Mouse (Mus musculus): ENCODE results near the gene Rapgef3. TPM values are rescaled to one million over a fixed set of nuclear protein-coding genes. Genes with fewer than 3 reads are reported as not detected.

Gene Rapgef3
- total and polyA plus RNA-seq, 3 experiments, result 6.6 to 7.4 TPM; not detected in 1

- Histone ChIP-seq H3K9me3 (replicated peaks; ENCODE audit: insufficient read depth, low read length) (no peaks in the 10 kb centered on the region), H3K9ac (ENCODE audit: control insufficient read depth, low read depth, low read length, poor library complexity, severe bottlenecking) (no peak overlapping the region), H3K36me3 (ENCODE audit: control insufficient read depth in 1 of 2, insufficient read depth in 2 of 2, low read length in 2 of 2) (no peaks in the 10 kb centered on the region), H3K4me1 (ENCODE audit: control insufficient read depth in 1 of 2, insufficient read depth in 2 of 2, low read length in 2 of 2) (no peaks in the 10 kb centered on the region), H3K79me2 (ENCODE audit: control insufficient read depth, insufficient read depth, low read length, poor library complexity) (no peaks in the 10 kb centered on the region), H3K27me3 (ENCODE audit: control insufficient read depth in 1 of 2, insufficient read depth in 2 of 2, low read length in 2 of 2) (peaks cover 41 to 65% of the 10 kb centered on the region in 2 experiments), H3K4me3 (ENCODE audit: control insufficient read depth in 1 of 2, insufficient read depth in 1 of 2, low read depth in 2 of 2, low read length in 2 of 2) (no peak overlapping the region), H3K27ac (ENCODE audit: control insufficient read depth, low read depth, low read length) (no peak overlapping the region)
- TF ChIP-seq TCF12 (IDR thresholded peaks at IDR 0.05; ENCODE audit: low read depth, low read length) (no peak), TBP (IDR thresholded peaks at IDR 0.05; ENCODE audit: low read depth, low read length) (no peak), POLR2A (IDR thresholded peaks at IDR 0.05; ENCODE audit: control insufficient read depth in 1 of 2, insufficient read depth in 1 of 2, low read depth in 1 of 2, low read length in 2 of 2, poor library complexity in 1 of 2) (no peak), MYB (IDR thresholded peaks at IDR 0.05; ENCODE audit: low read depth, low read length) (no peak), TAL1 (IDR thresholded peaks at IDR 0.05; ENCODE audit: low read length) (no peak), RAD21 (IDR thresholded peaks at IDR 0.05; ENCODE audit: low read depth, low read length) (no peak), ZNF384 (IDR thresholded peaks at IDR 0.05; ENCODE audit: low read depth, low read length) (no peak), GABPA (IDR thresholded peaks at IDR 0.05; ENCODE audit: low read depth, low read length) (no peak), MEF2A (IDR thresholded peaks at IDR 0.05; ENCODE audit: extremely low read depth, insufficient replicate concordance, low read depth, low read length, poor library complexity, severe bottlenecking) (no peak), ZC3H11A (IDR thresholded peaks at IDR 0.05; ENCODE audit: low read depth, low read length) (no peak), POLR2AphosphoS5 (IDR thresholded peaks at IDR 0.05; ENCODE audit: borderline replicate concordance, low read depth, low read length) (no peak), E2F4 (IDR thresholded peaks at IDR 0.05; ENCODE audit: borderline replicate concordance, low read depth, low read length) (no peak), ZMIZ1 (IDR thresholded peaks at IDR 0.05; ENCODE audit: low read depth, low read length) (no peak), POLR2AphosphoS2 (IDR thresholded peaks at IDR 0.05; ENCODE audit: low read length) (no peak), UBTF (IDR thresholded peaks at IDR 0.05; ENCODE audit: borderline replicate concordance, insufficient read depth, low read depth, low read length) (no peak), MAFK (IDR thresholded peaks at IDR 0.05; ENCODE audit: borderline replicate concordance, low read depth, low read length) (no peak), CTCF (IDR thresholded peaks at IDR 0.05 in 2 of 3, conservative IDR thresholded peaks at IDR 0.05 in 1 of 3; ENCODE audit: control insufficient read depth in 1 of 3, insufficient read depth in 1 of 3, low read depth in 2 of 3, low read length in 3 of 3, poor library complexity in 1 of 3, severe bottlenecking in 1 of 3) (no peak)
- no peak for DNase-seq (ENCODE audit: low read depth, low spot score)
These were observed 40.7 kb downstream of the Rapgef3 start for GRCm38 (mm10) chr15:97727048-97727447.

GRCm38 (mm10) chr15:97726310-97726709 is 41.5 kb downstream of the Rapgef3 start:
- Histone ChIP-seq H3K79me2 (ENCODE audit: control insufficient read depth, insufficient read depth, low read length, poor library complexity) (no peaks in the 10 kb centered on the region), H3K27ac (ENCODE audit: control insufficient read depth, low read depth, low read length) (no peak overlapping the region), H3K36me3 (ENCODE audit: control insufficient read depth in 1 of 2, insufficient read depth in 2 of 2, low read length in 2 of 2) (no peaks in the 10 kb centered on the region), H3K9ac (ENCODE audit: control insufficient read depth, low read depth, low read length, poor library complexity, severe bottlenecking) (no peak overlapping the region), H3K4me3 (ENCODE audit: control insufficient read depth in 1 of 2, insufficient read depth in 1 of 2, low read depth in 2 of 2, low read length in 2 of 2) (no peak overlapping the region), H3K9me3 (replicated peaks; ENCODE audit: insufficient read depth, low read length) (no peaks in the 10 kb centered on the region), H3K4me1 (ENCODE audit: control insufficient read depth in 1 of 2, insufficient read depth in 2 of 2, low read length in 2 of 2) (no peaks in the 10 kb centered on the region), H3K27me3 (ENCODE audit: control insufficient read depth in 1 of 2, insufficient read depth in 2 of 2, low read length in 2 of 2) (peaks cover 41 to 65% of the 10 kb centered on the region in 2 experiments)
- no peak for DNase-seq (ENCODE audit: low read depth, low spot score)
- TF ChIP-seq USF2 (IDR thresholded peaks at IDR 0.05; ENCODE audit: borderline replicate concordance in 1 of 2, insufficient read depth in 1 of 2, low read depth in 1 of 2, low read length in 2 of 2), result no peak
- no peak for TF ChIP-seq RCOR1 (IDR thresholded peaks at IDR 0.05; ENCODE audit: low read depth, low read length)
- no peak for TF ChIP-seq GABPA (IDR thresholded peaks at IDR 0.05; ENCODE audit: low read depth, low read length)
- no peak for TF ChIP-seq SIN3A (IDR thresholded peaks at IDR 0.05; ENCODE audit: low read length)
- no peak for TF ChIP-seq TCF12 (IDR thresholded peaks at IDR 0.05; ENCODE audit: low read depth, low read length)
- no peak for TF ChIP-seq CTCF (IDR thresholded peaks at IDR 0.05 in 2 of 3, conservative IDR thresholded peaks at IDR 0.05 in 1 of 3; ENCODE audit: control insufficient read depth in 1 of 3, insufficient read depth in 1 of 3, low read depth in 2 of 3, low read length in 3 of 3, poor library complexity in 1 of 3, severe bottlenecking in 1 of 3)
- TF ChIP-seq RAD21 (IDR thresholded peaks at IDR 0.05; ENCODE audit: low read depth, low read length), result no peak
- TF ChIP-seq MAZ (IDR thresholded peaks at IDR 0.05; ENCODE audit: low read depth, low read length), result no peak
- no peak for TF ChIP-seq UBTF (IDR thresholded peaks at IDR 0.05; ENCODE audit: borderline replicate concordance, insufficient read depth, low read depth, low read length)
- TF ChIP-seq CHD1 (IDR thresholded peaks at IDR 0.05; ENCODE audit: low read depth, low read length), result no peak
- TF ChIP-seq CHD2 (IDR thresholded peaks at IDR 0.05; ENCODE audit: low read length), result no peak
- no peak for TF ChIP-seq POLR2A (IDR thresholded peaks at IDR 0.05; ENCODE audit: control insufficient read depth in 1 of 2, insufficient read depth in 1 of 2, low read depth in 1 of 2, low read length in 2 of 2, poor library complexity in 1 of 2)
- TF ChIP-seq POLR2AphosphoS5 (IDR thresholded peaks at IDR 0.05; ENCODE audit: borderline replicate concordance, low read depth, low read length), result no peak
- no peak for TF ChIP-seq ZMIZ1 (IDR thresholded peaks at IDR 0.05; ENCODE audit: low read depth, low read length)
- no peak for TF ChIP-seq TBP (IDR thresholded peaks at IDR 0.05; ENCODE audit: low read depth, low read length)
- TF ChIP-seq USF1 (IDR thresholded peaks at IDR 0.05; ENCODE audit: low read depth, low read length), result no peak

Measured in MEL (cell line).